Mouse (Mus musculus) skeletal muscle tissue, adult 2 months (tissue): ENCODE data around the gene Zdhhc20.
"Not testable (repeated sequence)": the region's sequence is repeated elsewhere in the genome, so short reads cannot be mapped to it uniquely, and the experiment has no call there.

Experiments used
- DNase-seq: peaks from one replicate; pipeline ENCODE4 v3.0.0-alpha.2; 2012; ENCODE audit warnings: low read depth, low spot score

The Zdhhc20 gene

GRCm38 (mm10) chr14:57889541-57890010 lies 500 bp downstream of the Zdhhc20 start:
- DNase-seq, result no peak

GRCm38 (mm10) chr14:57887171-57887570 lies 2.9 kb downstream of the Zdhhc20 start:
- no peak for DNase-seq

GRCm38 (mm10) chr14:57886032-57886431 lies 4.0 kb downstream of the Zdhhc20 start:
- DNase-seq, result no peak

- no peak for DNase-seq
Measured at GRCm38 (mm10) chr14:57883341-57883740, 6.7 kb downstream of the Zdhhc20 start.

- DNase-seq, result no peak
Measured at GRCm38 (mm10) chr14:57882720-57883119, 7.4 kb downstream of the Zdhhc20 start.

GRCm38 (mm10) chr14:57881793-57882192 lies 8.3 kb downstream of the Zdhhc20 start:
- DNase-seq, result peak; percentile 83

GRCm38 (mm10) chr14:57881074-57881473 lies 9.0 kb downstream of the Zdhhc20 start:
- DNase-seq, result no peak

GRCm38 (mm10) chr14:57877921-57878320 lies 12.2 kb downstream of the Zdhhc20 start:
- DNase-seq, result no peak

GRCm38 (mm10) chr14:57866676-57867276 lies 23.3 kb downstream of the Zdhhc20 start:
- no peak for DNase-seq

- no peak for DNase-seq
Measured at GRCm38 (mm10) chr14:57865256-57865655, 24.8 kb downstream of the Zdhhc20 start.

GRCm38 (mm10) chr14:57863129-57863528 lies 26.9 kb downstream of the Zdhhc20 start:
- peak; percentile 12 for DNase-seq

GRCm38 (mm10) chr14:57861987-57862412 lies 28.1 kb downstream of the Zdhhc20 start:
- no peak for DNase-seq

GRCm38 (mm10) chr14:57859520-57859919 lies 30.6 kb downstream of the Zdhhc20 start:
- DNase-seq, result no peak

- no peak for DNase-seq
Measured at GRCm38 (mm10) chr14:57858601-57859000, 31.5 kb downstream of the Zdhhc20 start.

GRCm38 (mm10) chr14:57856037-57856436 lies 34.0 kb downstream of the Zdhhc20 start:
- DNase-seq, result not testable (repeated sequence)

GRCm38 (mm10) chr14:57852961-57853360 lies 37.1 kb downstream of the Zdhhc20 start:
- DNase-seq, result no peak

GRCm38 (mm10) chr14:57850330-57850729 lies 39.7 kb downstream of the Zdhhc20 start:
- DNase-seq, result no peak

- no peak for DNase-seq
Measured at GRCm38 (mm10) chr14:57848646-57849045, 41.4 kb downstream of the Zdhhc20 start.

- not testable (repeated sequence) for DNase-seq
Measured at GRCm38 (mm10) chr14:57848061-57848460, 42.0 kb downstream of the Zdhhc20 start.

- DNase-seq, result no peak
Measured at GRCm38 (mm10) chr14:57844535-57844934, 45.5 kb downstream of the Zdhhc20 start.

GRCm38 (mm10) chr14:57835157-57835556 lies 54.9 kb downstream of the Zdhhc20 start:
- no peak for DNase-seq

- DNase-seq, result no peak
Measured at GRCm38 (mm10) chr14:57833526-57833925, 56.5 kb downstream of the Zdhhc20 start.

GRCm38 (mm10) chr14:57827284-57827683 lies 62.8 kb downstream of the Zdhhc20 start:
- DNase-seq, result no peak
